Mouse (Mus musculus): ENCODE results near the gene Wdhd1. TPM values are rescaled to one million over a fixed set of nuclear protein-coding genes. Genes with fewer than 3 reads are reported as not detected.
A peak's percentile ranks its signal among the peaks of the same experiment; 100 is the strongest.
"Not testable (repeated sequence)": the region's sequence is repeated elsewhere in the genome, so short reads cannot be mapped to it uniquely, and the experiment has no call there.

Gene Wdhd1
- 23.5 and 25.3 TPM in 2 replicates for polyA plus RNA-seq (2015; fragmentation: Nextera tagmentation; extraction: Ambion mirVana)

DNA sequence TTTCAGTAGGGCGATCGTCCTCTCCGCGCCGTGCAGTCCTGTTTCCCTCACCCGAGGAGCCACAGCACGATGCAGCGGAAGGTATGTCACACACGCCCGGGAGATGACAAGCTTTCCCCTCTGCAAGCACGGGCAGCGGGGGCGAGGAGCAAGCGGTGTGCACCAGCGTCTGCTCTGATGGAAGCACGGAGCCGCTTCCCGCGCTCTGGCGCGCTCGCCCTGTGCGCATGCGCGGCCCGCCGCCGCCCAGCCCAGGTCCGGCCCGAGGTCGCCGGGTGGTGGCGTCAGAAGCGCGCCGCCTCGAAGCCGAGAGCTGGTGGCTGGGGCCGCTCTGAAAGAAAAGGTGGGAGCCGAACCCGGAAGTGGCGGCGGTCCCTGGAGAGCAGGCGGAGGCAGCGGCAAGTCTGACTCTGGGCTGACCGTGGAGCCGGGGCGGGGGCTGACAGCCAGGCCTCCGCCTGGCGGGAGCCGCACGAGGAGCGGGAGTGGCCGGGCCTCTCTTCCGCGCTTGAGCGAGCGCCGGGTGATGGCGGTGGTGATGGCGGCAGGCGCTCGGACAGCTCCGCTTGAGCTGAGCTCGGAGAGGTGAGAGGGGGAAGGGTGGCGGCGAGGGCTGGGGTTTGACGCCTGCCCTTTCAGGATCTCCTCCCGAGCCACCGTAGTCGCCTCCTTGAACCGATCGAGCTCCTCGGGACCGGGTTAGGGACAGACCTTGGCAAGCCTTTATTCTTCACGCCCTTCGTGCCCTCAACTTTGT, at the start of gene Wdhd1, which contains the start of gene Socs4:
Gene Wdhd1 (minus strand): TSS at position 221 of the 757 bp plus-strand sequence.
Gene Socs4 (plus strand): TSS at position 295 of the 757 bp plus-strand sequence.
- Histone ChIP-seq H3K4me1 (replicated peaks) (peaks cover 29% of the 10 kb centered on the region), H3K9ac (replicated peaks) (peak within 1 kb of the TSS; percentile 81), H3K4me3 (replicated peaks) (peak within 1 kb of the TSS; percentile 71), H3K27ac (peak within 1 kb of the TSS; percentile 94), H3K9me3 (no peaks in the 10 kb centered on the region), H3K4me2 (replicated peaks) (peak within 1 kb of the TSS; percentile 69), H3K36me3 (peaks cover 2% of the 10 kb centered on the region), H3K27me3 (no peaks in the 10 kb centered on the region)
- peak; percentile 98 for ATAC-seq
- WGBS = under 1% methylated on average over 77 of the region's 77 CpGs

DNA sequence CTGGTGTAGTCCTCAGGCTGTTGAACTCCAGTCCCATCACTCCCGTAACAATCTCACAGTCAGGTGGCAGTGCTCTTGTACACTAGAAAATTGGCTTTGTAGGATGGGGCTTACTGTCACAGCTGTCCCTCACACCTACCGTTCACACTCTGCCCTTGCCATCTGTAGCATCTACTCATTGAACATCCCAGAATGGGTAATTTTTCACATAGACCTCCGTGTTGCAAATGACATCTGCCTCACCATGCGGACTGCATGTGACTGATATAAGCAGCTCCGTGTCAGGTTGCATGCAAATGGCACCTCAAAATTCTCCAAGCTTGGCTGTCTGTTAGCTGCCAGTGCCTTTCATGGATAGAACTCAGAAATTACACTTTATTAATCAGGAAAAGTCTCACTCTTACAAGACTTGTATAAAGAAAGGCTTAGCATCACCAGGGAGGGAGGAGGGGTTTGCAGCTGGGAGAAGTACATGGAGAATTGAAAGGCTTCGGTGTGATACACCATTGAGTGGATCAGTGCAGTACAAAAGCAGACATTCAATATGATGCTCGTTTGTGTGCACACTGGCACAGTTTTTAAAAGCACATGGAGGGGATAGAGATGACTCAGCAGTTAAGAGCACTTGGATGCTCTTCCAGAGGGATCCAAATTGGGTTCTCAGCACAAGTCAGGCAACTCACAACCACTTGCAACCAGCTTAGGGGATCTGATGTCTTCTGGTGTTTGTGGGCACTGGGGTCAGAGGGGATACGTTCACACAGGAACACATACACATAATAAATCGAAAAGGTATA, 49.5 kb upstream of the Wdhd1 start:
- H3K9me3 ChIP-seq = no peaks in the 10 kb centered on the region
- H3K4me1 ChIP-seq (replicated peaks) = no peaks in the 10 kb centered on the region
- H3K4me3 ChIP-seq (replicated peaks) = no peak overlapping the region
- WGBS = 89% methylated on average over 9 of the region's 9 CpGs
- no peaks in the 10 kb centered on the region for H3K27me3 ChIP-seq
- no peak overlapping the region for H3K27ac ChIP-seq
- ATAC-seq = no peak
- no peak overlapping the region for H3K9ac ChIP-seq (replicated peaks)
- H3K36me3 ChIP-seq = peaks cover 19% of the 10 kb centered on the region
- H3K4me2 ChIP-seq (replicated peaks) = no peak overlapping the region

DNA sequence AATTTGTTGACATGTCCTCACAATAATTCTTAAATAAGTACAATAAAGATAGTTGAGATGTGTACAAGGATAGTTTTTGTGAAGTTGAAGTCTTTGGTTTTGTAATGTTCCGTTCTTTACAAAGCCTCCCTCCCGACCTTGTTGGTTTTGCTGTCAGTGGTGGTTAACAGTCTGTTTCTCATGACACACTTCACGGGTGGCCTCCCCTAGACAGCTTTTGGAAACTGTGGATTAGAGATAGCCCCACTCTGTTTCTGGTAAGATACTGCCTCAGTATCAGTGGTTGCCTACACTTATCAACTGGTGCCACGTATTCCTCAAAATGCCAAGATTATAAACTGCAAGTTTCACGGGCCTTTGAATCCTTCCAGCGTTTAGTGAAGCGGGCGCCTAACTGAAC, 44.9 kb upstream of the Wdhd1 start:
- not testable (repeated sequence) for H3K4me2 ChIP-seq (replicated peaks); H3K27ac ChIP-seq; H3K9ac ChIP-seq (replicated peaks); H3K9me3 ChIP-seq; H3K27me3 ChIP-seq; H3K4me1 ChIP-seq (replicated peaks); H3K4me3 ChIP-seq (replicated peaks); ATAC-seq
- H3K36me3 ChIP-seq = peaks cover 39% of the 10 kb centered on the region
- 95% methylated on average over 7 of the region's 8 CpGs for WGBS

DNA sequence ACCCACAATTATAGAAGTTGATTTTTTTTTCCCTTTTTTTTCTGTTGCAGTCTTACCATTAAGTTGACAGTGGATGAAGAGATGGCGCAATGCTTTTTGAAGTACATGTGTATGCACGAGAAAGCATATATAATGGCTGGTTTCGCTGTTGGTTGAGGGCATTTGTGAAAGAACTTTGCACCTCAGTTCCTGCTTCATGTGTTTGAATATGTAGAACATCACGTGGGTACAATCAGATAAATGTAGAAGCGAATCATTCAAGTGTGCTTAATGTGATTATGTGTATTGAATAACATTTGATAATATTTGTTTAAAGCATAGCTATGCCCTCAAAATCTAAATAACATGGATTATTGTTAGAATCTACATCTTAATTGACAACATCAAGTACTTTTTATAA, 42.7 kb upstream of the Wdhd1 start:
- Histone ChIP-seq H3K36me3 (peaks cover 45% of the 10 kb centered on the region), H3K27ac (no peak overlapping the region), H3K4me3 (replicated peaks) (no peak overlapping the region), H3K4me2 (replicated peaks) (no peak overlapping the region), H3K9me3 (no peaks in the 10 kb centered on the region), H3K27me3 (no peaks in the 10 kb centered on the region), H3K4me1 (replicated peaks) (no peaks in the 10 kb centered on the region), H3K9ac (replicated peaks) (no peak overlapping the region)
- 91% methylated on average over 5 of the region's 5 CpGs for WGBS
- ATAC-seq = no peak

DNA sequence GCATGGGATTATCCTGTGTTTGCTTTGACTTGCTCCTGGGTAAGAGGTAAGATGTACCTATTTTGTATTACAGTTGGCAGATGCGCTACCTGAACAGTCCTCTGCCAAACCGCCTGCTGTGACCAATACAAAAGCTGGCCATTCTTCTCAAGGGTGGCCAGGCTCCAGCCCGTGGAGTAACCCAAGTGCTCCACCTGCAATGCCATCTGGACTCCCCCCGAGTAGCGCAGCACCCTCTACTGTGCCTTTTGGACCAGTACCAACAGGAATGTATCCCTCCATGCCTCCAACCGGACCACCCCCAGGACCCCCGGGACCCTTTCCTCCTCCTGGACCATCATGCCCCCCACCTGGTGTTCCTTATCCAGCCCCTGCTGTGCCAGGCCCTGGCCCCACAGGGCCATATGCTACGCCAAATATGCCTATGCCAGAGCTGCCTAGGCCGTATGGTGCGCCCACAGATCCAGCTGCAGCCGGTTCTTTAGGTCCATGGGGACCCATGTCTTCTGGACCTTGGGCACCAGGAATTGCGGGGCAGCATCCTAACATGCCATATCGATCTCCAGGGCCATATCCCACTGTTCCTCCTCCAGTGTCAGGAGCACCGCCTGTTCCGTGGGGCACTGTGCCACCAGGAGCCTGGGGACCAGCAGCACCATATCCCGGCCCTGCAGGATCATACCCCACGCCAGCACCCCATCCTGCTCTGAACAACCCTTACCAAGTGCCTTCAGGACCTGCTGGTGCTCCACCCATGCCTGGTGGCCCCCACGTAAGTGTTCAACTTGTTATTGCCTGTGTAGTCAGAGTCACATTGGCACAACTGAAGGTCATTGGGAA, 33.9 kb upstream of the Wdhd1 start:
- H3K4me2 ChIP-seq (replicated peaks) = no peak overlapping the region
- no peak overlapping the region for H3K9ac ChIP-seq (replicated peaks)
- no peak overlapping the region for H3K4me3 ChIP-seq (replicated peaks)
- ATAC-seq = no peak
- 95% methylated on average over 18 of the region's 18 CpGs for WGBS
- H3K27ac ChIP-seq = no peak overlapping the region
- H3K4me1 ChIP-seq (replicated peaks) = no peaks in the 10 kb centered on the region
- H3K9me3 ChIP-seq = no peaks in the 10 kb centered on the region
- peaks cover 58% of the 10 kb centered on the region for H3K36me3 ChIP-seq
- no peaks in the 10 kb centered on the region for H3K27me3 ChIP-seq

DNA sequence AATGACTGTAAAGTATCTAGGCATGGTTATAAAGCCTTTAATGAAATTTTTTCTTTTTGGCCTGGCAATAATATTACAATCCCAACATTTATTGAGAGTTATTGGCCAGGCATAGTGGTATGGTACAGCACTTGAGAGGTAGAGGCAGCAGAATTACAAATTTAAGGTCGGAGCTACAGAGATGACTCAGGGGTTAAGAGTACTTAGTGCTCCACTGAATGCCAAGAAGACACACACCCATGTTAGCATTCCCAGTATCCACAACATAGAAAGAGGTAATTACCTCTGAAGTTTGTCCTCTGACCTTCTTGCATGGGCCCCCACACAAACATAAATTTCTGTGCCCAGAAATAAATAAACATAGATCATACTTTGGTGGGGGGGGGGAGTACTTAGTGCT, 32.4 kb upstream of the Wdhd1 start:
- H3K9ac ChIP-seq (replicated peaks) = no peak overlapping the region
- H3K9me3 ChIP-seq = no peaks in the 10 kb centered on the region
- peaks cover 51% of the 10 kb centered on the region for H3K36me3 ChIP-seq
- no peak overlapping the region for H3K4me2 ChIP-seq (replicated peaks)
- no peak overlapping the region for H3K4me3 ChIP-seq (replicated peaks)
- H3K27ac ChIP-seq = no peak overlapping the region
- ATAC-seq = no peak
- no peaks in the 10 kb centered on the region for H3K27me3 ChIP-seq
- no peaks in the 10 kb centered on the region for H3K4me1 ChIP-seq (replicated peaks)
- WGBS = 93% methylated on average over 1 of the region's 1 CpGs

DNA sequence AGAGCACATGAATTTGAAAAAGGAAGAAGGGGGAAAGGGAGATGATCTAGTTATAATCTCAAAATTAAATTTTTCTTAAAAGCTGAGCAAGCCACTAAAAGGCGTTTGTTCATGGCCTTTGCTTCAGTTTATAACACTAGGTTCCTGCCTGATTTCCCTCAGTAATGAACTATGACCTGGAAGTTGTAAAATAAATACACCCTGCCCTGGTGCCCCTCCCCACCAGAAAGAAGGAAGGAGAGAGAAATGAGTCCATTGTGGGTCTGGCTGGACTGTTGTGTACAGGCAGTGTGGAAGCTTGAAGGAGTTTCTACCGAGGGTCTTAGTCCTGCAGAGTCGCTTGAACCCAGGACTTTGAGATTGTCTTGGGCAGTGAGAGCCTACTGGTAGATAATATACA, 31.0 kb upstream of the Wdhd1 start:
- H3K4me3 ChIP-seq (replicated peaks) = no peak overlapping the region
- no peaks in the 10 kb centered on the region for H3K4me1 ChIP-seq (replicated peaks)
- no peak overlapping the region for H3K27ac ChIP-seq
- H3K27me3 ChIP-seq = no peaks in the 10 kb centered on the region
- ATAC-seq = no peak
- WGBS = 89% methylated on average over 3 of the region's 3 CpGs
- peaks cover 41% of the 10 kb centered on the region for H3K36me3 ChIP-seq
- no peak overlapping the region for H3K4me2 ChIP-seq (replicated peaks)
- H3K9ac ChIP-seq (replicated peaks) = no peak overlapping the region
- no peaks in the 10 kb centered on the region for H3K9me3 ChIP-seq

DNA sequence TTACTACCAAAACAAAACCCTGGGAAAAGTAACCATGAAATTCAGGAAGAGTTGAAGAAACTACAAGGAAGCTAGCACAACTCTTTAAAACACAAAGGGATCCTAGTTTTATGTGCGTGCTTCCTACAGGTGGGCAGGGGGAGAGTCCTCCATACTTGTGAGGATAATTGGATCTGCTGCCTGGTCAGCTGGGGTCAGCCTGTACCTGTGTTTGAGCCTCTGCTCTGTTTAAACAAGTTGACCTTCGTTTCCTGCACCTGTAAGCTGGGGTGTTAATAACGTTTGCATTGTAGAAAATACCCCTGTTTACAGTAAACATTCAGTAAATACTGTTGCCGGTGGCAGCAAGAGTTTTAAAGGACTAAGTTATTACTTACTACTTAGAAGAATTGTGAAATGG, 29.3 kb upstream of the Wdhd1 start:
- Histone ChIP-seq H3K4me2 (replicated peaks) (no peak overlapping the region), H3K4me1 (replicated peaks) (peaks cover 4% of the 10 kb centered on the region; the same call in 1 of the 2 replicates), H3K4me3 (replicated peaks) (no peak overlapping the region), H3K36me3 (peaks cover 33% of the 10 kb centered on the region), H3K27me3 (no peaks in the 10 kb centered on the region), H3K9me3 (no peaks in the 10 kb centered on the region), H3K27ac (no peak overlapping the region), H3K9ac (replicated peaks) (no peak overlapping the region)
- 91% methylated on average over 4 of the region's 4 CpGs for WGBS
- no peak for ATAC-seq

DNA sequence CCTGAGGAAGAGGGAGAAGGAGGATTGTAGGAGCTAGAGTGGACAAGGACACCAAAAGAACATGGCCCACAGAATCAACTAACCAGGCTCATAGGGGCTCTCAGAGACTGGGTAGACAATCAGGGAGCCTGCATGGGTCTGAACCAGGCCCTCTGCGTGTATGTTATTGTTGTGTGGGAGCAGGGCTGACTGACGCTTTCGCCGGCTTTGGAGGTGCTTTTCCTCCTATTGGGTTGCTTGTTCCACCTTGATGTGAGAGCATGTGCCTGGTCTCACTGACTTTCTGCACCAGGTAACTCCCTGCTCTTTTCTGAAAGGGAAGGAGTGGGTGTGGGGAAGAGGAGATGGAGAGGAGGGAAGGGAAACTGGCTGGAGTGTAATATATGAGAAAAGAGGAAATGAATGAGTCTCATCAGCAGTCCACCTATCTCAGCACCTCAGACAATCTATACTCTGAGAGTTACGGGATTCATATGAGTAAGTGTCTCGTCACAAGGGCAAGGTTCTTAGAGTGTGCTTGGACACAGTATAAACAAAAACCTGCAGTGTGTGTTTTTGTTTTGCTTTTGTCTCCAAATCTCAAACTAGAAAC, 28.3 kb upstream of the Wdhd1 start:
- 90% methylated on average over 6 of the region's 6 CpGs for WGBS
- H3K27me3 ChIP-seq = no peaks in the 10 kb centered on the region
- peaks cover 23% of the 10 kb centered on the region; the same call in 1 of the 2 replicates for H3K36me3 ChIP-seq
- H3K9me3 ChIP-seq = no peaks in the 10 kb centered on the region
- no peak overlapping the region for H3K4me2 ChIP-seq (replicated peaks)
- H3K27ac ChIP-seq = no peak overlapping the region
- no peak overlapping the region for H3K9ac ChIP-seq (replicated peaks)
- peaks cover 13% of the 10 kb centered on the region for H3K4me1 ChIP-seq (replicated peaks)
- no peak for ATAC-seq
- no peak overlapping the region for H3K4me3 ChIP-seq (replicated peaks)

DNA sequence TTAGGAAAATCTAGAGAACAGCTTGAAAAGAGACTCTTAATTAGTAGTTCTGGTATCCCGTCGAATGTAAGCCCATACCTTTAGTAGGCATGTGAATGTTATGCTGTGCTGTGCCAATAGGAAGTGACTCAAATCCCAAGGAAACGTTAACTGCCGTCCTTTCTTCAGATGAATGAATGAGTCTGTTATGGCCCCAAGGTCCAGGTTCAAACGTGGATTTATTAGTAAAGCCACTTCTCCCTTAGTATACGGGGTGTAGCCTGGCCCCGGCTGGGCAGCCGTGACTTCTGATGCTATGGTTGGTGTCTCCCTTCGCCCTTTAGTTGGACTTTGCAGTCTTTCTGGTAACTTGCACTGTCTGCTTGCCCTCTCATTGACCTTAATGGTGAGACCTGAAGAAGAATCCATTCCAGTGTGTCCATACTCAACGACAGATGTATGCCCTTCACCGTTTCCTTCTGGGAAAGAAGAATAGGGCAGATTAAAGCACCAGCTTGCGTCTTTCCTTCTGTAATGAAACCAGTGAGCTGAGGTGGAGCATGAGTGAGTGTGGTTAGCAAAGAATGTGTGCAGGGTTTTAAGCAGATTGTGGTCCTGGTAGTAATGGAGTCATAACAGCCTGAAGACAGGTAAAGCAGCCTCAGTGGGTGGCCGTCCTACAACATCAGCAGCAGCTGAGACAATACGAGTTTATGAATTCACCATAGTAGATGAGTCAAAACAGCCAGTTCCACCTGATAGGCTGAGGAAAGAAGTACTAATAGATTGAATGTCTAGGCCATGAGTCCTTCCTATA, 26.4 kb upstream of the Wdhd1 start:
- WGBS = 88% methylated on average over 14 of the region's 14 CpGs
- no peak overlapping the region for H3K27ac ChIP-seq
- H3K27me3 ChIP-seq = no peaks in the 10 kb centered on the region
- H3K9ac ChIP-seq (replicated peaks) = no peak overlapping the region
- peaks cover 16% of the 10 kb centered on the region; the same call in 1 of the 2 replicates for H3K36me3 ChIP-seq
- ATAC-seq = no peak
- no peaks in the 10 kb centered on the region for H3K9me3 ChIP-seq
- H3K4me3 ChIP-seq (replicated peaks) = no peak overlapping the region
- H3K4me2 ChIP-seq (replicated peaks) = no peak overlapping the region
- H3K4me1 ChIP-seq (replicated peaks) = peaks cover 24% of the 10 kb centered on the region

DNA sequence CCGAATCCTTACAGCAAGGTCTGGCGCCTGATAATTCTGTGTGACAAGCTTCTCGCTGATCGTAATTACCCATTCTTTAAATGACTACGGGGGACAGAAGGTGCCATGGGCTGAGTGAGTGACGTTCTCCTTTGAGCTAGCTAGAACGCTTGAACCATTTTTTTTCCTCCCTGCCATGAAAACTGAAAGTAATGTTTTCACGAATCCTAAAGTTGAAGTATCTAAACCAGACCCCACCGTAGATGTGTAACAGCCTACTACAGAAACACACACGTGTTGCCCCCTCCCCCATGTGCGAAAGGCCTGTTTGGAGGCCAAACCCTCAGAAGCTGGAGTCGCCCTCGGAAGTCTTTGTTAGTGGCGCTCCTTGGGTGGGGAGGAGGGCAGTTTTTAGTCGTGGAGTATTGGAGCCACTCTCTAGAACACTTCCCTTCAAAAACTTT, 22.2 kb upstream of the Wdhd1 start:
- 0% methylated on average over 15 of the region's 15 CpGs for WGBS

More for the DNA sequence above, 22.2 kb upstream of the Wdhd1 start:
- H3K4me3 ChIP-seq (replicated peaks) = peak overlapping the region; percentile 85
- H3K27me3 ChIP-seq = no peaks in the 10 kb centered on the region
- H3K9ac ChIP-seq (replicated peaks) = peak overlapping the region; percentile 89
- H3K9me3 ChIP-seq = no peaks in the 10 kb centered on the region
- H3K4me2 ChIP-seq (replicated peaks) = peak overlapping the region; percentile 91
- H3K36me3 ChIP-seq = peaks cover 7% of the 10 kb centered on the region; the same call in 1 of the 2 replicates
- H3K4me1 ChIP-seq (replicated peaks) = peaks cover 34% of the 10 kb centered on the region
- peak overlapping the region; percentile 96 for H3K27ac ChIP-seq
- ATAC-seq = peak; percentile 54

All from midbrain, embryonic 13.5 days (tissue).